Mouse (Mus musculus): ENCODE measurements around the gene Cacng4.

GRCm38 (mm10) chr11:107766932-107767331 is 27.4 kb downstream of the Cacng4 start:
- TF ChIP-seq POLR2A (IDR thresholded peaks at IDR 0.05; ENCODE audit: extremely low read depth, insufficient read depth, low read length) = no peak
- TF ChIP-seq CTCF (IDR thresholded peaks at IDR 0.05; ENCODE audit: extremely low read depth, insufficient read depth, low read length) = no peak
